Mouse (Mus musculus) urinary bladder, postnatal 10 days (tissue): ENCODE measurements around the gene Rgn.

Experiments
- DNase-seq: peaks from one replicate; pipeline ENCODE4 v3.0.0; 2022; ENCODE audit warnings: low spot score

Rgn gene

DNA sequence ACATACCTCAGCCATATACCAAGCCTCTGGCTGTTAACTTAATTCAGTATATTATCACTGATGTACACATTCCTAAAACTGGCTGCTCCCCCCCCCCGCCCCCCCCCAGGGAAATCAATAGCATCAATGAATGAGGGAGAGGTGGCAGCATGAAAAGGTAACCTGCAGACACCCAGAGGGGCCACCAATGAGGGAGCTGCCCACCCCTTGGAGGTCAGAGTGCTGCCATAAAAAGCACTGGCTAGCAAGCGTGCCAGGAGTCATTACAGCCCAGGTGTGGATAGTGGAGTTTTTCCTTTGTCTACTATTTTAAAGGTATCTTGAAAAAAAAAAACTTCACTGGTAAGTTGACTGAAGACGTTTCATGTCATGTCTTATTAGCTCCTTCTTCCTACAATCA is at the start of gene Rgn:
Gene Rgn, plus strand, starts transcription at position 256 of the 400 bp plus-strand sequence.
- DNase-seq, result no peak

GRCm38 (mm10) chrX:20520290-20520939 is 29.2 kb upstream of the Rgn start:
- no peak for DNase-seq

- DNase-seq, result no peak
These were observed 28.0 kb upstream of the Rgn start for GRCm38 (mm10) chrX:20521578-20521977.

DNA sequence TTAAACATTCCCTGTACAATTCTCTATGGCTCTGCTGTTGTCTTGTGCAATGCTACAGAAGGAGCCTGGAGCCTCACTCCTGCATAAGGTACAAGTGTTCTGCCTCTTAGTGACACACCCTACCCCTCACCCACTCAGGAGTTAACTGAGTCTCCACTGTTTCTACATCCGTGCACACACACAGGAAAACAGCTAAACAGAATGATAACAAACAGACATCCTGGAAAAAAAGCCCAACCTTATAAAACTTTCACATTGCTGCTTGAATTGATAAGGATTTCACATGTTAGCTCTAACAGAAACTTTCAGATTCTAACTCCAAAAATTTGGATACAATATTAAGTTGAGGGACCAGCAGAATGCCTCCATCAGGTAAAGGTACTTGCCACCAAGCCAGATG is 17.0 kb upstream of the Rgn start:
- DNase-seq, result no peak

GRCm38 (mm10) chrX:20543867-20544266 is 5.7 kb upstream of the Rgn start:
- DNase-seq, result no peak

GRCm38 (mm10) chrX:20547609-20548008 is 2.0 kb upstream of the Rgn start:
- no peak for DNase-seq

- no peak for DNase-seq
These were observed 1.3 kb upstream of the Rgn start for GRCm38 (mm10) chrX:20548011-20548879.

DNA sequence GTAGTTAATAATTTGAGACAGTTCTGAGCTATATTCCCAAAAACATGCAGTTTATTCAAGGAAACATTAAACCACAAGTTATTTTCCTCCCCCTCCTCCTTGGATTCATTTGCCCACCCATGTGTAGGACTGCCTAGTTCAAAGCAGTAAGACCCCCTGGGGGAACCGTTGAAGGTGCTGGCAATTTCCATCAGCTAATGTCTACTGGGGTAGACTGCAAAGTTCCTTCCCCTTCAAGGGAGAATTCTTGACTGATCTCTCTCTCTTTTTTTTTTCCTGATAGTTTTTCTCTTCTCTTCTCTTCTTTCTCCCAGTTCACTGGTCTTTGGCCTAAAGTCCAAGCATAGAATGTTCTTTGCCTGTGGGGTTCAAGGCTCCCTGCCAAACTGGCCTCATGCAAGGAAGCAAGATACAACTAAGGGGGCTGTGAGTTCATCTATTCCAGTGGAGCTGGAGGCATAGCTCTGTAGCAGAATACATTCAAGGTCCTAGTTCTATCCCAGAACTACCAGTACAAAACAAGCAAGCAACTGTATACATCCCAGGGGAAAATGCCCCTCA is 627 bp upstream of the Rgn start:
- no peak for DNase-seq

DNA sequence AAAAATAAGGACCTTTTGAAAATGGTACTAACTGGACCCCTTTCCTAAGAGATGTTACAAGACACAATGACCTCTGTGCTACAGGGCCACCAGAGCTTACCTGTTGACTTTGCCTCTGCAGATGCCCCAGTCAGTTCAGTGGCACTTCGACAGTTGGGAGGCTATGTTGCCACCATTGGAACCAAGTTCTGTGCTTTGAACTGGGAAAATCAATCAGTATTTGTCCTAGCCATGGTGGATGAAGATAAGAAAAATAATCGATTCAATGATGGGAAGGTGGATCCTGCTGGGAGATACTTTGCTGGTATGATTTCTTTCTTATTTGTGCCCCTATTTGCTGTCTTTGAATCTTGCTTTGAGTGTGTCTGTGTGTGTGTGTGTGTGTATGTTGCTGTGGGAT is 2.6 kb downstream of the Rgn start:
- no peak for DNase-seq

DNA sequence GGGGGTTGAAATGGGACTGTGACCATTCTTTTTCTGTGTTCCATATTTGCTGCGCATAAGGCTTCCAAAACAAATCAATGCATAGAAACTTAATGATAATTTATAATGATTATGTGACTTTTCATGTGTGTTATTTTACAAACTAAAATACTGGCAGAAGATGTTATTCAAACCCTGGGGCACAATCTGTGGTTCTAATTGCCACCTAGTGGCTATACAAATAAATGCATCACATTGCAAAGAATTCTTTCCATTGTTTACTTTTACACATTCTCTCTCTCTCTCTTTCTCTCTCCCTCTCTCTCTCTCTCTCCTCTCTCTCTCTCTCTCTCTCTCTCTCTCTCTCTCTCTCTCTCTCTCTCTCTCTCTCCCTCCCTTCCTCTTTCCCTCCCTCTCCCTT is 12.3 kb downstream of the Rgn start:
- DNase-seq, result no peak

DNA sequence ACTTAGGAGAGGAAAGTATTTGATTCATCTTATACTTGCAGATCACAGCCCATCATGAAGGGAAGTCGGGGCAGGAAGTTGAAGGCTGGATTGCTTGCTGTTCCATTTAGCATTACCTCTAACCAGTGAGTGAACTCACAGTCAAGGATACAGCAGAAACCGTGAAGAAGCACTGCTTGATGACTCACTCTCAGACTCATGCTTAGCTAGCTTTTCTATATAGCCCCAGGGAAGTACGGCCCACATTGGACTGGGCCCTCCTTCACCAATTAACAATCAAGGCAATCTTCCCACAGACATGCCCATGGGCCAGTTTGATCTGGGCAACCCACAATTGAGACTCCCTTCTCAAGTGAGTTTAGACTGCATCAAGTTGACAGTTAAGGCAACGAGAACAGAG is 14.4 kb downstream of the Rgn start:
- DNase-seq, result no peak

DNA sequence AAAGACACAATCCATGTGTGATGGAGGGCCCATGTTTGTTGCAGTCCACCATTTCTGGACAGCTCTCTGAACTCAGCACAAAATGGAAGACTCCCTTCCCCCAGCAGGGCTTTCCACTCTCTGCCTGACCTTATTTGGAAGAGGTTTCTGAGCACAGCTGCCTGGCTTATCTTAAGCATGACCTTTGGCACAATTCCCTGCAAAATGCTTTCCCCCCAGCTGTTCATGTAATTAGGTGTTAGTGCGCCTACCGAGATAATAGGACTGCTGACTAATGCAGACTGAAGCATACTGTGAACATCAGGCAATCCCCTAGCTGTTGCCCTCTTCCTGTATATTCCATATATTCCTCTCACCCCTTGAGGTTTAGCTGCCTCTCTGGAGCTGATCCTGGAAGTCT is 21.4 kb downstream of the Rgn start:
- no peak for DNase-seq

- no peak for DNase-seq
These were observed 23.1 kb downstream of the Rgn start for GRCm38 (mm10) chrX:20572683-20573082.

DNA sequence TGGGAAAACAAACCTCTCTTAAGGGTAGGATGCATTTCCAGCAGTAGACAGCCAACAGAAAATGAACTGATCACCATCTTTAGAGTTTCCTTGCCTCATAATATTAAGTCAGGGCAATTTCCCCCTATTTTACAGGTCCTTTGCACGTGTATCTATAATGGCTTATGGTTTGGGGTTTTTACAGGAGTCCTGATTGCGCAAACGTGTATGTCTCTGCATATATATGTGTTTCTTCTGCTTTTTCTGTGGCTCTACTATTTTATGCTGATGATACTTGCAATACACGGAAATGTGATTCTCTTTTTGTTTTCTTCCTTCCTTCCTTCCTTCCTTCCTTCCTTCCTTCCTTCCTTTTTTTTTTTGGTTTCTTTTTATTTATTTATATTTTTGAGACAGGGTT is 24.3 kb downstream of the Rgn start:
- no peak for DNase-seq

GRCm38 (mm10) chrX:20587968-20588367 is 38.4 kb downstream of the Rgn start:
- no peak for DNase-seq

- no peak for DNase-seq
These were observed 58.9 kb downstream of the Rgn start for GRCm38 (mm10) chrX:20608500-20608899.
